Mouse (Mus musculus) cerebellum, adult 2 months (tissue): ENCODE measurements at regions not wholly inside any gene's neighbourhood (a gene's known extent, or its start where the extent isn't known, plus 50 kb on each side); places are given as distances from the start of the nearest gene placed in this dataset.

Source experiments
- CTCF ChIP-seq: fragments of 200-500 bp; IDR thresholded peaks from 2 replicates; pipeline ENCODE4 v1.5.1; 2011; ENCODE audit warnings: low read depth, mild to moderate bottlenecking, control low read depth, low read length, moderate library complexity, borderline replicate concordance; ENCODE audit not compliant: insufficient read depth
- POLR2A ChIP-seq: fragments of 200-500 bp; IDR thresholded peaks from 2 replicates; pipeline ENCODE4 v1.6.1; 2011; ENCODE audit warnings: low read length, control low read depth, borderline replicate concordance; ENCODE audit not compliant: insufficient read depth

DNA sequence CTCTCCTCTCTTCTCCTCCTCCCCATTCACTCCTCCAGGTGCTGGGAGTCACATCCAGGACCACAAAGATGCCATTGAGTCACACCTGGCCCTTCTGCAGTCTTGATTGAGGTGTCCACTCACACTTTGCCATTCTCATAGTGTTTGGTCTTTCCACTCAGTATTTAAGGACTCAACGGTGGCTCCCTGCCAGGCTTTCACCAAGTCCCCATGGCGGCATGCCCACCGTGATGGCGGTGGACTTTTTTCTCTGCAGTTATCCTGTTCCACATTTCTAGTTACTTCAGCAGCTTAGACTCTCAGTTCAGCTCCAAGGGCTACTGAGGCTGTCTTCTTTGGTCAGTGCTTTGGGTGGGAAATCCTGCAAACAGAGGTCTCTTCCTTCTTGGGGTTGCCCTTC, 189.9 kb downstream of the Cbln1 start:
- TF ChIP-seq POLR2A, result no peak
- TF ChIP-seq CTCF, result no peak
